Mouse (Mus musculus): ENCODE data around the gene Cdk8. TPM values are rescaled to one million over a fixed set of nuclear protein-coding genes. Genes with fewer than 3 reads are reported as not detected.
A peak's percentile ranks its signal among the peaks of the same experiment; 100 is the strongest.

Cdk8 gene
- polyA plus RNA-seq, 1 experiment from 2014 or later = 23.7 TPM

- Histone ChIP-seq H3K4me3 (ENCODE audit: low read depth, low read length) (no peak overlapping the region), H3K27ac (replicated peaks; ENCODE audit: low read depth, low read length) (no peak overlapping the region), H3K4me2 (ENCODE audit: low read depth, low read length) (no peak overlapping the region), H3K27me3 (replicated peaks; ENCODE audit: control insufficient read depth, insufficient read depth, low read length) (no peaks in the 10 kb centered on the region), H3K9me3 (ENCODE audit: control insufficient read depth, low read length) (no peaks in the 10 kb centered on the region), H3K9ac (ENCODE audit: low read depth, low read length) (no peak overlapping the region), H3K4me1 (ENCODE audit: control insufficient read depth, insufficient read depth, low read length) (no peaks in the 10 kb centered on the region), H3K36me3 (ENCODE audit: control insufficient read depth, insufficient read depth, low read length) (peaks cover 32% of the 10 kb centered on the region; the same call in 1 of the 2 replicates)
- ATAC-seq (ENCODE audit: low read depth) (no peak), DNase-seq (ENCODE audit: low spot score) (no peak)
Measured at GRCm38 (mm10) chr5:146280012-146280411, 49.0 kb downstream of the Cdk8 start.

DNA sequence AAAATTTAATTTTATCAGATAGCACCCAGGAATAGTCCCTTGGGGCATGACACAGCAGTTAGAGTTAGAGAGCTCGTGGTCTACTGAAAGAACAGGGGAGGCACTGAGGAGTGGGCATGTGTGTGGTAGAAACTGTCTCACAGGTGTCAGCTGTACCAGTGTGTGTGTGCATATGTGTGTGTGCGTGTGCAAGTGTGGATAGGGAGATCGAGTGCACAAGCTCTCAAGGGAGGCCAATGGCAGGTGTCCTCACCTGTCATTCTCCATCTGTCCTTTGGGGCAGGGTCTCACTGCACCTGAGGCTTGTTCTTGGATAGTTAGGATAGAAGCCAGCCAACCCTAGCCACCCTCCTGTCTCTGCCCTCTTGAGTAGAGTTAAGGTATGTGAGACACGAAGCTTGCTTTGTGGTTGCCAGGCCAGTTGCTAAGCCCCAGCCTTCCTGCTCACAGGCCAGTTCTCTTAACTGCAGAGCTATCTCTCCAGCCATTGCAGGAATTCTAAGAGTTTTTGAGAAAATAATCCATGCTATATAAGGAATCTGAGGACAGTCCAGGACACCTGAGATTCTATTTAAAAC lies 50.3 kb downstream of the Cdk8 start:
- Histone ChIP-seq H3K27ac (replicated peaks; ENCODE audit: low read depth, low read length) (no peak overlapping the region), H3K27me3 (replicated peaks; ENCODE audit: control insufficient read depth, insufficient read depth, low read length) (no peaks in the 10 kb centered on the region), H3K9ac (ENCODE audit: low read depth, low read length) (no peak overlapping the region), H3K4me2 (ENCODE audit: low read depth, low read length) (no peak overlapping the region), H3K36me3 (ENCODE audit: control insufficient read depth, insufficient read depth, low read length) (peaks cover 32% of the 10 kb centered on the region), H3K4me1 (ENCODE audit: control insufficient read depth, insufficient read depth, low read length) (no peaks in the 10 kb centered on the region), H3K4me3 (ENCODE audit: low read depth, low read length) (no peak overlapping the region), H3K9me3 (ENCODE audit: control insufficient read depth, low read length) (no peaks in the 10 kb centered on the region)
- WGBS = 75% methylated on average over 4 of the region's 4 CpGs
- ATAC-seq (ENCODE audit: low read depth) = no peak
- no peak for DNase-seq (ENCODE audit: low spot score)

DNA sequence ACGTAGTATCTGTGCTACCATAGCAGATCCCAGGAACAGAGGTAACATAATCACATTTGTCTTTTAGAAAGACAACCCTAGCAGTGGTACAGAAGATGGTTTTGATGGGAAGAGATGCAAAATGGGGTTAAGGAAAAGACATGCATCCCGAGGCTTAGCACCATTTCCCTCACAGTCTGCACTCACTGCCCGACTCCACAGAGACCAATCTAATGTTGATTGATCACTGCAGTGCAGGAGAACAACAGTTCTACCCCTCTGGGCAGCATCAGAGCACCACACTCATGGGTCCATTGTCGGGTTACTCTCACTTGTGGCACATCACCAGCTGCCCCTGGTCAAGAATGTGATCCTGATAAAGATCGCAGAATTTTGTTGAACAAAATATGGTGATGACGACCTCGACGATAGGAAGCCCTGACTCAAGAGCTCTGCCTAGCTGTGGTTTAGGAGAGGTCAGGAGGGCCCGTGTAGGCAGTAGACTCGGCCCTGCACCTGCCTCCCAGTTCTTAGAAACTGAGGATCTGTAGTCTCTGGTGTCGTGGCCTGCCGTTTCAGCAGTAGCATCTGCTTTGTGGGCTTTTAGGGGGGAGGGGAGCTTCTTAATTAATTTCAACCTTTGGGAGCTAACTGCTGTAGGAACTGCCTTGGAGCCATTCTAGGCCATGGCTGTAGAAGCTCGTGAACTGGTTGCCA lies 51.0 kb downstream of the Cdk8 start:
- Histone ChIP-seq H3K4me3 (ENCODE audit: low read depth, low read length) (no peak overlapping the region), H3K9ac (ENCODE audit: low read depth, low read length) (no peak overlapping the region), H3K36me3 (ENCODE audit: control insufficient read depth, insufficient read depth, low read length) (peaks cover 39% of the 10 kb centered on the region), H3K9me3 (ENCODE audit: control insufficient read depth, low read length) (no peaks in the 10 kb centered on the region), H3K27ac (replicated peaks; ENCODE audit: low read depth, low read length) (no peak overlapping the region), H3K27me3 (replicated peaks; ENCODE audit: control insufficient read depth, insufficient read depth, low read length) (no peaks in the 10 kb centered on the region), H3K4me2 (ENCODE audit: low read depth, low read length) (no peak overlapping the region), H3K4me1 (ENCODE audit: control insufficient read depth, insufficient read depth, low read length) (no peaks in the 10 kb centered on the region)
- DNase-seq (ENCODE audit: low spot score) (no peak), ATAC-seq (ENCODE audit: low read depth) (no peak)
- 68% methylated on average over 13 of the region's 13 CpGs for WGBS

GRCm38 (mm10) chr5:146283899-146284298 lies 52.9 kb downstream of the Cdk8 start:
- H3K9ac ChIP-seq (ENCODE audit: low read depth, low read length) = no peak overlapping the region
- H3K4me3 ChIP-seq (ENCODE audit: low read depth, low read length) = no peak overlapping the region
- 90% methylated on average over 6 of the region's 6 CpGs for WGBS
- no peaks in the 10 kb centered on the region for H3K27me3 ChIP-seq (replicated peaks; ENCODE audit: control insufficient read depth, insufficient read depth, low read length)
- no peak overlapping the region for H3K27ac ChIP-seq (replicated peaks; ENCODE audit: low read depth, low read length)
- H3K36me3 ChIP-seq (ENCODE audit: control insufficient read depth, insufficient read depth, low read length) = peaks cover 53% of the 10 kb centered on the region
- ATAC-seq (ENCODE audit: low read depth) = no peak
- no peaks in the 10 kb centered on the region for H3K9me3 ChIP-seq (ENCODE audit: control insufficient read depth, low read length)
- no peak overlapping the region for H3K4me2 ChIP-seq (ENCODE audit: low read depth, low read length)
- no peaks in the 10 kb centered on the region for H3K4me1 ChIP-seq (ENCODE audit: control insufficient read depth, insufficient read depth, low read length)
- DNase-seq (ENCODE audit: low spot score) = no peak

- Histone ChIP-seq H3K4me2 (ENCODE audit: low read depth, low read length) (no peak overlapping the region), H3K4me1 (ENCODE audit: control insufficient read depth, insufficient read depth, low read length) (no peaks in the 10 kb centered on the region), H3K27ac (replicated peaks; ENCODE audit: low read depth, low read length) (no peak overlapping the region), H3K36me3 (ENCODE audit: control insufficient read depth, insufficient read depth, low read length) (peaks cover 62% of the 10 kb centered on the region), H3K4me3 (ENCODE audit: low read depth, low read length) (no peak overlapping the region), H3K27me3 (replicated peaks; ENCODE audit: control insufficient read depth, insufficient read depth, low read length) (no peaks in the 10 kb centered on the region), H3K9me3 (ENCODE audit: control insufficient read depth, low read length) (no peaks in the 10 kb centered on the region), H3K9ac (ENCODE audit: low read depth, low read length) (no peak overlapping the region)
- 88% methylated on average over 10 of the region's 10 CpGs for WGBS
- ATAC-seq (ENCODE audit: low read depth) = no peak
- no peak for DNase-seq (ENCODE audit: low spot score)
Measured at GRCm38 (mm10) chr5:146287416-146287815, 56.4 kb downstream of the Cdk8 start.

GRCm38 (mm10) chr5:146288048-146288501 lies 57.0 kb downstream of the Cdk8 start:
- Histone ChIP-seq H3K9me3 (ENCODE audit: control insufficient read depth, low read length) (no peaks in the 10 kb centered on the region), H3K4me2 (ENCODE audit: low read depth, low read length) (no peak overlapping the region), H3K4me1 (ENCODE audit: control insufficient read depth, insufficient read depth, low read length) (no peaks in the 10 kb centered on the region), H3K27ac (replicated peaks; ENCODE audit: low read depth, low read length) (no peak overlapping the region), H3K9ac (ENCODE audit: low read depth, low read length) (no peak overlapping the region), H3K27me3 (replicated peaks; ENCODE audit: control insufficient read depth, insufficient read depth, low read length) (no peaks in the 10 kb centered on the region), H3K4me3 (ENCODE audit: low read depth, low read length) (no peak overlapping the region), H3K36me3 (ENCODE audit: control insufficient read depth, insufficient read depth, low read length) (peaks cover 63% of the 10 kb centered on the region)
- 87% methylated on average over 13 of the region's 13 CpGs for WGBS
- ATAC-seq (ENCODE audit: low read depth) (no peak), DNase-seq (ENCODE audit: low spot score) (peak; percentile 20)

GRCm38 (mm10) chr5:146289921-146290320 lies 58.9 kb downstream of the Cdk8 start:
- Histone ChIP-seq H3K27me3 (replicated peaks; ENCODE audit: control insufficient read depth, insufficient read depth, low read length) (no peaks in the 10 kb centered on the region), H3K27ac (replicated peaks; ENCODE audit: low read depth, low read length) (no peak overlapping the region), H3K36me3 (ENCODE audit: control insufficient read depth, insufficient read depth, low read length) (peaks cover 66% of the 10 kb centered on the region), H3K4me1 (ENCODE audit: control insufficient read depth, insufficient read depth, low read length) (no peaks in the 10 kb centered on the region), H3K9me3 (ENCODE audit: control insufficient read depth, low read length) (no peaks in the 10 kb centered on the region), H3K4me3 (ENCODE audit: low read depth, low read length) (no peak overlapping the region), H3K4me2 (ENCODE audit: low read depth, low read length) (no peak overlapping the region), H3K9ac (ENCODE audit: low read depth, low read length) (no peak overlapping the region)
- WGBS = 71% methylated on average over 7 of the region's 7 CpGs
- ATAC-seq (ENCODE audit: low read depth) = no peak
- DNase-seq (ENCODE audit: low spot score) = no peak

GRCm38 (mm10) chr5:146290446-146290845 lies 59.4 kb downstream of the Cdk8 start:
- no peaks in the 10 kb centered on the region for H3K9me3 ChIP-seq (ENCODE audit: control insufficient read depth, low read length)
- no peak for ATAC-seq (ENCODE audit: low read depth)
- H3K4me2 ChIP-seq (ENCODE audit: low read depth, low read length) = no peak overlapping the region
- H3K4me3 ChIP-seq (ENCODE audit: low read depth, low read length) = no peak overlapping the region
- no peaks in the 10 kb centered on the region for H3K27me3 ChIP-seq (replicated peaks; ENCODE audit: control insufficient read depth, insufficient read depth, low read length)
- no peaks in the 10 kb centered on the region for H3K4me1 ChIP-seq (ENCODE audit: control insufficient read depth, insufficient read depth, low read length)
- no peak overlapping the region for H3K9ac ChIP-seq (ENCODE audit: low read depth, low read length)
- peak; percentile 22 for DNase-seq (ENCODE audit: low spot score)
- WGBS = 58% methylated on average over 5 of the region's 5 CpGs
- no peak overlapping the region for H3K27ac ChIP-seq (replicated peaks; ENCODE audit: low read depth, low read length)
- peaks cover 66% of the 10 kb centered on the region for H3K36me3 ChIP-seq (ENCODE audit: control insufficient read depth, insufficient read depth, low read length)

GRCm38 (mm10) chr5:146291560-146291959 lies 60.5 kb downstream of the Cdk8 start:
- Histone ChIP-seq H3K4me2 (ENCODE audit: low read depth, low read length) (no peak overlapping the region), H3K27ac (replicated peaks; ENCODE audit: low read depth, low read length) (no peak overlapping the region), H3K9ac (ENCODE audit: low read depth, low read length) (no peak overlapping the region), H3K9me3 (ENCODE audit: control insufficient read depth, low read length) (no peaks in the 10 kb centered on the region), H3K36me3 (ENCODE audit: control insufficient read depth, insufficient read depth, low read length) (peaks cover 68% of the 10 kb centered on the region), H3K4me3 (ENCODE audit: low read depth, low read length) (no peak overlapping the region), H3K27me3 (replicated peaks; ENCODE audit: control insufficient read depth, insufficient read depth, low read length) (no peaks in the 10 kb centered on the region), H3K4me1 (ENCODE audit: control insufficient read depth, insufficient read depth, low read length) (no peaks in the 10 kb centered on the region)
- no peak for ATAC-seq (ENCODE audit: low read depth)
- 90% methylated on average over 5 of the region's 5 CpGs for WGBS
- DNase-seq (ENCODE audit: low spot score) = no peak

All from embryonic facial prominence, embryonic 14.5 days (tissue).